Mouse (Mus musculus) layer of hippocampus, adult 9-10 months (tissue): ENCODE measurements around the gene Gm10197.
"Not testable (repeated sequence)": the region's sequence is repeated elsewhere in the genome, so short reads cannot be mapped to it uniquely, and the experiment has no call there.

Experiments
- DNase-seq: peaks from one replicate; pipeline ENCODE4 v3.0.0; 2022; ENCODE audit warnings: low spot score

Gm10197 gene

GRCm38 (mm10) chr19:53371666-53372065 is at the start of gene Gm10197:
Gene Gm10197, minus strand, starts transcription at chr19:53371766.
- DNase-seq, result no peak

DNA sequence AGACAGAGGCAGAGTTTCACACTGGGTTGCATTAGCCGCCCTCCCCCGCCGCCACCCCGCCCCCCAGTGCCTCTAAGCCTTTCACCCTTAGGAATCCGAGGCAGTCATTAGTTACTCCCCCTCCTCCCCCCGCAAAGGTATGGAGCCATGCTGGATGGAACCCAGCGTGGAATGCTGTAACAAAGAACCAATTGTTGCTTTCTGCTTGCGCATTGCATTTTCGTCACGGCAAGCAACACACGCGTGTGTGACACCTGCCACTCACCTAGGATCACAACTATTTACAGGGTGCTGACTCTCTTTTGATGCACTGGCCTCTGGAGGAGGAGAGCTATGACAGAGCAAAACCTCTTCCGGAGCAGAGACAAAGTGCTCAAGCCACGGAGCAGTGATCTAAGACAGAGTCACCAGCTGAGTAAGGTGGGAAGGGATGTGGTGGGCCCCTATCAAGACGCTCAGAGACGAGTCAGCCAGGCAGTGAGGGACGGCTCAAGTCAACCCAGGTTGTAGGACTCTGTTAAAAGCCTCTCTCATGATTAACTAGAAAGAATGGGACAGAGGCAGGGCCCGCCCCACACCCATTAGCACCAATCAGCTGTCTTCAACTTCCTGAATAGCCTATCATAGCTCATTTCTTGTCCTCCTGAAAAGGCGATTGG is 49.5 kb upstream of the Gm10197 start:
- no peak for DNase-seq

DNA sequence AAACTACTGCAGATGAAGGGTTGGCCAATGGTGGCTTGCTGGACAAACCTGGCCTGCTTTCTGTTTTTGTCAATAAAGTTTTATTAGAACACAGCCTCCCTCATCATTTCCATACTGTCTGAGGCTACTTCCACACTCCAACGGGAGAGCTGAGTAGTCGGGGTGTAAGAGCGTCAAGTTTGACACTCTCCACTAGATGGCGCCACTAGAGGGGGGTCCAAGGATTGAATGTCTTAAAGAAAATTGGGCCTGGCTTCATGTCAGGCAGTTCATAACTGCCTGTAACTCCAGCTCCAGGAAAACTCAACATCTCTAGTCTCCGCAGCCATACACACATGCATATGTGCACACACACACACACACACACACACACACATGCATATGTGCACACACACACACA is 48.3 kb upstream of the Gm10197 start:
- DNase-seq, result no peak

DNA sequence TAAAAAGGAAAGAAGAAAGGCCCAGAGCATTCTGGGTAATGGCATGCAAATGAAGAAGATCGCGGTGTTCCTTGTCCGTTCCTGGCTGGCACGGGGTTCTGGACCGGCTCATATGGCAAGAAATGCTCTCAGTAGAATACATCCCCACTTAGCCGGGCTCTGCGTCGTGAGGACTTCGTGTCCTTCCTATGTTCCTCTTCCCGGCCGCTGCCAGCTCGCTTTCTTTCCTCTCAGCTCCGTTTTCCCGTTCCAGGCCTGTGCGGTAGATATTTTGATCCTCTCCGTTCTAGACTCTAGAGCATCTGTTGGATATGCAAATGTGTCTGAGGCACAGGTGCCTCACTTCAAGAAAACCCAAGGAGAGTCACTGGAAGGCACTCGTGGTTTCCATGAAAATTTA is 43.6 kb upstream of the Gm10197 start:
- DNase-seq, result no peak

- no peak for DNase-seq
Measured at GRCm38 (mm10) chr19:53414650-53415049, 43.1 kb upstream of the Gm10197 start.

GRCm38 (mm10) chr19:53413617-53414380 is 42.2 kb upstream of the Gm10197 start:
- no peak for DNase-seq

GRCm38 (mm10) chr19:53412149-53412848 is 40.7 kb upstream of the Gm10197 start:
- DNase-seq, result no peak

GRCm38 (mm10) chr19:53409663-53410307 is 38.2 kb upstream of the Gm10197 start:
- DNase-seq, result no peak

DNA sequence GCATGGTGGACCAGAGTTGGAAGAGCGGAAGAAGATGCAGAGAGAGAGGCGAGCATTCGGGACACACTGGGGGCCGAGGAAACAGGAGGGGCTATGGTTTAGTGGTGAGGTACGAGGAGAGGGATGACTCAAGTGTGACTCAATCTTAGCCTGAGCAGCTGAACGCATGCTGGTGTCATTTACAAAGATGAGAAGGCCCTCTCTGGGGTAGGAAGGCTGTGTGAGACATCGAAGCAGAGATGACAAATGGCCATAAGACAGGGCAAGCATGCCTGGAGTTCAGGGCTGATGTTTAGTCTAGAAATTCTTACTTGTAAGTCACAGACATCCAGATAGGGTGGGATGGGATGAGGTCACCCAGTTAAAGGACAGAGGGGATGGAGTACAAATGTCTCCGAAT is 36.8 kb upstream of the Gm10197 start:
- no peak for DNase-seq

GRCm38 (mm10) chr19:53407350-53407749 is 35.8 kb upstream of the Gm10197 start:
- no peak for DNase-seq

- no peak for DNase-seq
Measured at GRCm38 (mm10) chr19:53405810-53406209, 34.2 kb upstream of the Gm10197 start.

DNA sequence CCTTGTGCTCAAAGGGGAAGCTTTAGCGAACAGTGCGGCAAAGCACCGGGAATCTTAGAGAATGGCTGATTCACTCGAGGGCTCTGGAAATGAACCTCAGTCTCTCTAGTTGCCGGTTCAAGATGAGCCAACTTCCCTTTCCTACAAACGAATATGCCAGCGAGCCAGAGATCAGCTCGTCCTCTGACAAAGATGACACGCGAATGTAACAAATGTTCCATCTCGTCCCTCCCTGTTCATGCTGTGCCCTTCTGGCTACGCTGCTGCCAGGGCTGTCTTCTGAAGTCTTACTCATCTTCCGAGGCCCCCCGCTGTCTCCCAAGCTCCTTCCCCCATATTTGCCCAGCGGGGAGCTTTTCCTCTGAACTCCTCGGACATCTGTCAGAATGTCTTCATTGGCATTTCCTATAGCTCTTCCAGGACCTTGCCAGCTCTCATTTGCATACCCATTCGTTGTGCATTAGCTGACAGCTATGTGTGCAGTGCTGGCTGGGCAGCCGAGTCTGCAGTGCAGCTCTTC is 33.3 kb upstream of the Gm10197 start:
- no peak for DNase-seq

GRCm38 (mm10) chr19:53404219-53404836 is 32.8 kb upstream of the Gm10197 start:
- DNase-seq, result no peak

DNA sequence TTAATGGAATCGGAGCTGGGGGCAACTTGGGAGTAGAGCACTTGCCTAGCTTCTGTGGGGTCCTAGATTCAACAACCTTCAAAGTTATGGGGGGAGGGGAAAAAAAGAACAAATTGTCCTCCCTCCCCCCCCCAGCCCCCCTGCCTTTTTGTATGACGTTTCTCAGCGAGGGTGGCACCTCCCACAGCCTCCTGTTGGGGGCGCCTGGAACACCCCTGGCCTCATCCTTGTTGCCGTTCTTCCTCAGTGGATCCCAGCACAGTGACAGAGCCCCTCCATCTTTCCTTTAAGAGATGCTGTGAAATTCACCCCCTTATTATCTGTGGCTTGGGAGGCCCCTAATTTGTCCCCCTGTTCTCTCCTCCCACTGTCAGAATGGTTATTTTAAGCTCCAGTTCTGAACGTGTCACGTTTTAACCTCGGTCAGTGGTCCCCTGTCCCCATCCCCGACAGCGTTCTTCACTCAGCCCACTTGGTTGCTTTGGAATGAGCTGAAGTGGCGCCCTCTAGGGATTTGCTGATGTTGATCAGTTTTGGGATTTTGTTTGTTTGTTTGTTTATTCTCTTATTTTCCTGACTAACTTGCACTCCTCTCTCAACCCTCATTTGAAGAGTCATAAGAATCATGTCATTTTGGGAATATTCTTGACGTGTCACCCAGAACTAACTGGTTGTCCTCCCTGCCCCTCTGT is 31.3 kb upstream of the Gm10197 start:
- DNase-seq, result no peak

- DNase-seq, result no peak
Measured at GRCm38 (mm10) chr19:53400332-53401110, 29.0 kb upstream of the Gm10197 start.

- DNase-seq, result no peak
Measured at GRCm38 (mm10) chr19:53399213-53399612, 27.6 kb upstream of the Gm10197 start.

DNA sequence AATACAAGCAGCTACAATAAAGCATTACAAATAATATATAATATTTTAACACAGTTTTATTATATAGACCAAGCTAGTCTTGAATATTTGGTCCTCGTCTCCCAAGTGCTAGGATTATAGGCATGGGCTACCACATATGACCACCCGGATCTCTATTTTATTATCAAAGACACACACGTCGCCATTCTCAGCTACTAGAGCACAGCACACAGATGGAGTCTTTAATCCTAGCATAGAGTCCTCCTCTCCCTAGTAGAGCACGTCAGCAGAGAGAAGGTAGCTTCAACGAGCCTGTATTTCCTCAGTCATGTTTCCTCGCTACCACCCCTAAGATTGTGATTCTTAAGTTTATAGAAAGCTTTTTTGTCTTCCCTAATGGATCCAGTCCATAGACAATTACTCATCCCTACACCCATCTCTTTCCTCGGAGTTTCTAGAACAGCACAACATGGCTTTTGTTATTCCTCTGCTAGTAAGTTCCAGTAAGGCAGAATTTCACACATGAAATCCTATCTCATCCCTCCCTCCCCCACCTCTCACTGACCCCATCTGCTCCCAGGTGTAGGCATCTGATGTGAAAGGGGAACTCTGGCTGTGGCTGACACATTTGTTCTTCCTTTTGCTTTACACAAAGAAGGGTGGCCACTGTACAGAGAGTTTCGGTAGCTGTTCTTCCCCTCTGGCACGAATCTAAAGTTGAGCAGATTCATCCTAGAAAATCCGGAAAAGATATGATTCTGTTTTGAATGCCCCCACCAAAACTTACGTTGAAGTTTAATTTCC is 26.1 kb upstream of the Gm10197 start:
- DNase-seq, result no peak

GRCm38 (mm10) chr19:53395805-53396204 is 24.2 kb upstream of the Gm10197 start:
- not testable (repeated sequence) for DNase-seq

DNA sequence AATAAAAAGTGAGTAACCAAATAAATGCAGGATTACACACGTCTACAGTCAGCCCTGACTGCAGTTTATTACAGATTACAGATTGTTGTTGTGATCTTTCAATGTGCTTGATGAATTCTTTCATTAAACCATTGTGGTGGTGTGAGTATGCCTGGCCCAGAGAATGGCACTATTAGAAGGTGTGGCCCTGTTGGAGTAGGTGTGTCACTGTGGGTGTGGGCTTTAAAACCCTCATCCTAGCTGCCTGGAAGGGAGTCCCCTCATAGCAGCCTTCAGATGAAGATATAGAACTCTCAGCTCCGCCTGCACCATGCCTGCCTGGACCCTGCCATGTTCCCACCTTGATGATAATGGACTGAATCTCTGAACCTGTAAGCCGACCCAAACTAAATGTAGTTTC is 23.4 kb upstream of the Gm10197 start:
- not testable (repeated sequence) for DNase-seq

GRCm38 (mm10) chr19:53394552-53394951 is 23.0 kb upstream of the Gm10197 start:
- DNase-seq, result no peak
